Mouse (Mus musculus) lung, embryonic 14.5 days (tissue): ENCODE measurements around the gene Mgat4d. TPM values are rescaled to one million over a fixed set of nuclear protein-coding genes. Genes with fewer than 3 reads are reported as not detected.
A peak's percentile ranks its signal among the peaks of the same experiment; 100 is the strongest.
"Not testable (repeated sequence)": the region's sequence is repeated elsewhere in the genome, so short reads cannot be mapped to it uniquely, and the experiment has no call there.

Experiments
- ATAC-seq: fragments of 200-750 bp; cut with Nextera tagmentation; 2 replicates; pipeline ENCODE4 v1.8.0; 2017; ENCODE audit warnings: mild to moderate bottlenecking, moderate TSS enrichment, moderate library complexity; ENCODE audit not compliant: insufficient read depth
- DNase-seq: peaks from one replicate; pipeline ENCODE4 v3.0.0-alpha.2; 2015
- H3K27ac ChIP-seq: fragments of 300-500 bp; sonication (generic); 2 replicates; pipeline ENCODE4 v1.5.1; 2014; ENCODE audit warnings: low read depth, mild to moderate bottlenecking, moderate library complexity
- H3K27me3 ChIP-seq: fragments of 300-500 bp; sonication (generic); 2 replicates; pipeline ENCODE4 v1.6.1; 2014; ENCODE audit warnings: low read length, control low read depth; ENCODE audit not compliant: insufficient read depth
- H3K36me3 ChIP-seq: fragments of 300-500 bp; sonication (generic); 2 replicates; pipeline ENCODE4 v1.6.1; 2014; ENCODE audit warnings: control low read depth; ENCODE audit not compliant: insufficient read depth
- H3K4me1 ChIP-seq: fragments of 300-500 bp; sonication (generic); 2 replicates; pipeline ENCODE4 v1.6.1; 2014; ENCODE audit warnings: antibody characterized with exemption, control low read depth; ENCODE audit not compliant: insufficient read depth
- H3K4me2 ChIP-seq: fragments of 300-500 bp; sonication (generic); 2 replicates; pipeline ENCODE4 v1.6.1; 2014; ENCODE audit warnings: mild to moderate bottlenecking
- H3K4me3 ChIP-seq: fragments of 300-500 bp; sonication (generic); 2 replicates; pipeline ENCODE4 v1.5.1; 2014; ENCODE audit warnings: low read depth, low read length
- H3K9ac ChIP-seq: fragments of 300-500 bp; sonication (generic); 2 replicates; pipeline ENCODE4 v1.6.1; 2014
- H3K9me3 ChIP-seq: fragments of 300-500 bp; sonication (generic); 2 replicates; pipeline ENCODE4 v1.6.1; 2016; ENCODE audit warnings: low read depth, low read length, control low read depth
- CTCF ChIP-seq: IDR thresholded peaks from 2 replicates; pipeline ENCODE4 v1.5.1; 2016; ENCODE audit warnings: antibody characterized with exemption, low read depth
- WGBS: fragments of 180-500 bp; shearing (Covaris S2); extraction: QIAGEN DNeasy Blood & Tissue Kit; methylation state at CpG from one replicate; pipeline ENCODE4 v1.1.7; 2014; 5-methylcytosine and 5-hydroxymethylcytosine counted together
- polyA plus RNA-seq: library from polyadenylated mRNA; unstranded; fragments of >200 nt; fragmentation: Nextera tagmentation; extraction: Ambion mirVana; gene quantifications from 2 replicates; pipeline ENCODE4 v1.2.1, GENCODE M21; 2014

Mgat4d gene
- not detected in 2 replicates for polyA plus RNA-seq

DNA sequence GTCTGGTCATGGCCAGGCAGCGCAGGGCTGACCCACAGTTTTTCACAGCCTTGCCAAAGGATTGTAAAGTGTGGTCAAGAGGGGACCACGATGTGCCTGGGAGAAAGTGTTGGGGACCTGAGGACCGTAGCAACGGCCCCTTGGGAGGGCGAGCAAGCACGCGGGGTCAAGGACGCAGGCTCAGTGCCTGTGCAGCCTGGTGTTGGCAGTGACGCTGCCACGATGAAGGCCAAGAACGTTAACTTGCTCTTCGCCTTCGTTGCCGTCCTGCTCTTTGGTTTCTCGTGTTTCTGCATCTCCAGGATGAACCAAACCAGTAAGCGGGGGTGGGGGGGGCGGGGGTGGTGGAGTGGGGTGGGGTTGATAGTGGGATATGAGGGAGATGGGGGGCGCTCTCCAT is at the start of gene Mgat4d:
TSS of gene Mgat4d (plus strand) at position 209 of the 400 bp plus-strand sequence.
- DNase-seq (no peak), ATAC-seq (no peak)
- Histone ChIP-seq H3K4me3 (no peak within 1 kb of the TSS), H3K4me1 (no peaks in the 10 kb centered on the region), H3K4me2 (no peak within 1 kb of the TSS), H3K9me3 (no peaks in the 10 kb centered on the region), H3K9ac (no peak within 1 kb of the TSS), H3K27me3 (no peaks in the 10 kb centered on the region), H3K27ac (no peak within 1 kb of the TSS), H3K36me3 (no peaks in the 10 kb centered on the region)
- no peak for TF ChIP-seq CTCF
- WGBS = 62% methylated on average over 18 of the region's 18 CpGs

DNA sequence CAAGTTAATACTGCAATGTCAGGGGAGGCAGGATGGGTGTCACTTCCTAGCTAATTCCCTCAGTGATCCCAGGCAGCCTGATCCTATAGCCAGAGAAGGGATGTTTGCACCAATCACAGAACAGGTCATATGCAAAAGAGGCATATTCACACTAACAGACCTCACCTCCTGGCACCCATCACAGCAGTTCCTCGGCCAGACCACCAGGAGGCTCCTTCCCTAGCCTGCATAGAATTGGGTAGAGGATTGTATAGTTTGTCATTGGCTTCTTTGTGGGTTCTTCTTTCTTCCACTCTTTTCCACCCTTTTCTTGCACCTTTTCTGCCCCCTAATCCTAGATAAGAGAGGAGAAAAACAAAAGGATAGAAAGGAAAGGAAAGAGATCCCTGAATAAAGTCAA is 48.1 kb upstream of the Mgat4d start:
- Histone ChIP-seq H3K9ac (no peak overlapping the region), H3K4me2 (no peak overlapping the region), H3K36me3 (no peaks in the 10 kb centered on the region), H3K4me1 (no peaks in the 10 kb centered on the region), H3K27ac (no peak overlapping the region), H3K9me3 (no peaks in the 10 kb centered on the region), H3K4me3 (no peak overlapping the region), H3K27me3 (no peaks in the 10 kb centered on the region)
- no peak; the same call in 1 of the 2 replicates for TF ChIP-seq CTCF
- WGBS = 62% methylated on average over 1 of the region's 1 CpGs
- DNase-seq = peak; percentile 5
- no peak for ATAC-seq

DNA sequence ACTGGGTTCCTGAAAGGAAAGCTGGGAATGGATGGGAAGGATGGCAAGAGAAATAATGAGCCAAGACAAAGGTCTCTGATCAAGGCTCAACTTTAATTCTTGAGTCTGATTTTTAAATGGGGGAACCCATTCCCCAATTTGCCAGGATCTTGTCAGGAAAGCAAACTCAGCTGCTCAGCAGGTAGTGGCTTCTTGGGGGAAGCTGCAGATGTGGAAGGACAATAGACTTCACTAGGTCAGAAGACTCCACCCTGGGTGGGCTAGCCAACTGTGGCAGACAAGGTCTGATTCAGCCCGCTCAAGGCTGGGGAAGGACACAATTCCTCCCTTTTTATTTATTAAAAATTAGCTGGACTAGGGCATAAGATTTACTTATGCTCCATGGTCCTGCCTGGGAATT is 43.3 kb upstream of the Mgat4d start:
- no peak for ATAC-seq
- 75% methylated on average over 1 of the region's 1 CpGs for WGBS
- no peak for TF ChIP-seq CTCF
- Histone ChIP-seq H3K4me1 (no peaks in the 10 kb centered on the region), H3K9me3 (no peaks in the 10 kb centered on the region), H3K4me2 (no peak overlapping the region), H3K27ac (no peak overlapping the region), H3K4me3 (no peak overlapping the region), H3K9ac (no peak overlapping the region), H3K36me3 (no peaks in the 10 kb centered on the region), H3K27me3 (no peaks in the 10 kb centered on the region)
- no peak for DNase-seq

DNA sequence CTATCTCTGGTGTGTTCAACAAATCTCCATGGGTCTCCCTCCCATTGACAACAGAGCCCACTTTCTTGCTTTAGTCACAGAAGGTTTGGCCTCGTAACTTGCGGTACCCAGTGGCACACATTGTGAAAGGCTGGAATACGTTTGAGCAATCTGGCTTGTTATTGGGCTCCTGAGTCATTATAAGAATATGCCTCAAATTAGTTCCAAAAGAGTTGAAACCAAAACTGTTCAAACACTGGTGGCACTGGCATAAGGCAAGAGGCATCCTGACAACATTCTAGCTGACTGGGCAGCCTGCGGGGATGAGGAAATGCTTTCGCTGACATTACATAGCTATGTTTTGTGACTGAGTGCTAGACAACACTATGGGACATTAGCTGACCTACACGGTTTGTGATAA is 38.4 kb upstream of the Mgat4d start:
- no peaks in the 10 kb centered on the region for H3K9me3 ChIP-seq
- 89% methylated on average over 6 of the region's 6 CpGs for WGBS
- TF ChIP-seq CTCF = no peak
- no peak overlapping the region for H3K4me3 ChIP-seq
- no peak overlapping the region for H3K27ac ChIP-seq
- H3K27me3 ChIP-seq = no peaks in the 10 kb centered on the region
- H3K4me2 ChIP-seq = no peak overlapping the region
- no peak overlapping the region for H3K9ac ChIP-seq
- H3K36me3 ChIP-seq = no peaks in the 10 kb centered on the region
- DNase-seq = no peak
- H3K4me1 ChIP-seq = no peaks in the 10 kb centered on the region
- no peak for ATAC-seq

DNA sequence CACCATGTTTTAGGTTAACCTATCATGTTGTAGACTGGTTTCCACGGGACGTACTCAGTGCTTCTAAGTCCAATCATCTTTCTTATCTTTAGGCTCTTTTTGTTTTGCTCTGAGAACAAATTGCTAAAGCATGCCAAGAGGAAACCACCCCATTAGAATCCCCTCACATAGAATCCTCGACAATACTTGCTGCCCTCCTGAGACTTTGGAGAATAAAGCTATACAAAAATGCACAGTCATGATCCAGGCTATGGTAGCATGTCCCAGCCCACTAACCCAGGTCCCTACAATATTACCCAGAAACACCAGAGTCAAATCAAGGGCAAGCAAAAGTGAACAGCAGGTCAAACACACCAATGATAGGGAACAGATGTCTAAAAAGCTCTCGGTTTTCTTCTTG is 33.2 kb upstream of the Mgat4d start:
- not testable (repeated sequence) for H3K27ac ChIP-seq, H3K4me2 ChIP-seq, H3K4me3 ChIP-seq, H3K9ac ChIP-seq, H3K9me3 ChIP-seq, ATAC-seq, DNase-seq, H3K4me1 ChIP-seq, H3K27me3 ChIP-seq
- WGBS = 78% methylated on average over 4 of the region's 4 CpGs
- H3K36me3 ChIP-seq = peaks cover 29% of the 10 kb centered on the region

DNA sequence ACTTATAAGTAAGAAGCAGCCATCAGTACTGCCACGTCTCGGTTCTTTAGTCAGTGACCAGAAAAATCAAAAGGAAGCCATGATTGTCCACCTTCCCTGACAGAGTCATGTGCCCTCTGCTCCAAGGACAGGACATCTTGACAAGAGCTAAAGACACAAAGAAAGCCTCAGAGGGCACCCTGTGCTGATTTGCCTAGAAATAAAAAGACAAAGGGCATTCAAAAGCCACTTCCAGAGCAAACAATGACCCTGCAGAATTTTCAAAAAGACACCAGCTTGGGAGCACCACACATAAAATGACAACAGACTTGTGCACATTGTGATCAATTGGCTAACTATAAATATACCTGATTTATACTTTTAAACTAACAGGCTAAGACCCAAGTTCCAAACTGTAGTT is 32.6 kb upstream of the Mgat4d start:
- no peak for TF ChIP-seq CTCF
- Histone ChIP-seq H3K9ac (no peak overlapping the region), H3K27me3 (no peaks in the 10 kb centered on the region), H3K36me3 (peaks cover 29% of the 10 kb centered on the region), H3K4me2 (no peak overlapping the region), H3K9me3 (no peaks in the 10 kb centered on the region), H3K4me1 (no peaks in the 10 kb centered on the region), H3K4me3 (no peak overlapping the region), H3K27ac (no peak overlapping the region)
- no peak for DNase-seq
- no peak for ATAC-seq
- WGBS = 81% methylated on average over 2 of the region's 2 CpGs

DNA sequence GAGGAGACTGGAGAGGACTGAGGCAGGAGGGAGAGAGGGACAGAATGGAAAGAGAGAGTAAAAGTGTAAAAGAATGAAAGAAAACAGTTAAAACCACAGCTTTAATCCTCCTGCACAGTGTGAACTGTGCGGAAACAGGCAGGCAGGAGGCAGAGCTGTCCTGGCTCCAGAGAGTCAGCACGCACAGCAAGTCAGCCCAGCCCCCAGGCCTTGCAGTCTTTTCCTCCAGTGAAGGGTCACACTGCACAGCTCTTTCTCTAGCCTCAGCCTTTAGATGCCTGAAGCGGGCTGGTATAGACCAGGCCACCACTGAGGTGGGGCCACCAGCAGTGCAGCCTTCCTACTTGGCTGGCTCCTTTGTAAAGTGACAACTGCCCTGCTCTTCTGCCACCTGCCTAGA is 27.7 kb upstream of the Mgat4d start:
- ATAC-seq (no peak), DNase-seq (no peak)
- TF ChIP-seq CTCF = no peak
- Histone ChIP-seq H3K9ac (no peak overlapping the region), H3K4me2 (no peak overlapping the region), H3K27ac (no peak overlapping the region), H3K27me3 (no peaks in the 10 kb centered on the region), H3K36me3 (peaks cover 40% of the 10 kb centered on the region), H3K4me1 (no peaks in the 10 kb centered on the region), H3K9me3 (no peaks in the 10 kb centered on the region), H3K4me3 (no peak overlapping the region)
- 89% methylated on average over 3 of the region's 3 CpGs for WGBS

DNA sequence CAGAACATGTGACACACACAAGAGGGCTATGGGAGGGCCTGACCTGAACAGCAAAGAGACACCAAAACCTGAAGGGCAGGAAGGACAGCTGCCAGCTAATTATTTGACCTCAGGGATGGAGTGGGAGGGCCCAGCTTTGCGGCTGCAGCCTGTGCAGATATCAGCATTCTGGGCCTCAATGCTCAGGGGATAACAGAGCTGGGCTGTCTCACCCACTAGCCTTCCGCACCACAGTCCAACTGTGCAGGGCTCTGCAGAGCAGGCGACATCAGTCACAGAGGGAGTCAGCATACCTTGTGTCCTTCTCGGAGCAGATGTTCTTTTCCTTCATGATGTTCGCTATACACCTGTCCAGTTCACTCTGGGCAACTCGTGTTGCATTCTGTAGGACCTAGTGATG is 25.9 kb upstream of the Mgat4d start:
- H3K36me3 ChIP-seq = peaks cover 38% of the 10 kb centered on the region

More for the DNA sequence above, 25.9 kb upstream of the Mgat4d start:
- DNase-seq (no peak), ATAC-seq (no peak)
- WGBS = 94% methylated on average over 6 of the region's 6 CpGs
- Histone ChIP-seq H3K27ac (no peak overlapping the region), H3K4me2 (no peak overlapping the region), H3K4me1 (no peaks in the 10 kb centered on the region), H3K27me3 (no peaks in the 10 kb centered on the region), H3K9ac (no peak overlapping the region), H3K9me3 (no peaks in the 10 kb centered on the region), H3K4me3 (no peak overlapping the region)
- TF ChIP-seq CTCF = no peak
